Mouse (Mus musculus) B cell, adult 2 months (primary cell): ENCODE data around the gene Hmgcs1.
"Not testable (repeated sequence)": the region's sequence is repeated elsewhere in the genome, so short reads cannot be mapped to it uniquely, and the experiment has no call there.

Experiments used
- DNase-seq, 2 experiments: peaks; one replicate each; pipeline ENCODE4 v3.0.0; 2022

Hmgcs1 gene

DNA sequence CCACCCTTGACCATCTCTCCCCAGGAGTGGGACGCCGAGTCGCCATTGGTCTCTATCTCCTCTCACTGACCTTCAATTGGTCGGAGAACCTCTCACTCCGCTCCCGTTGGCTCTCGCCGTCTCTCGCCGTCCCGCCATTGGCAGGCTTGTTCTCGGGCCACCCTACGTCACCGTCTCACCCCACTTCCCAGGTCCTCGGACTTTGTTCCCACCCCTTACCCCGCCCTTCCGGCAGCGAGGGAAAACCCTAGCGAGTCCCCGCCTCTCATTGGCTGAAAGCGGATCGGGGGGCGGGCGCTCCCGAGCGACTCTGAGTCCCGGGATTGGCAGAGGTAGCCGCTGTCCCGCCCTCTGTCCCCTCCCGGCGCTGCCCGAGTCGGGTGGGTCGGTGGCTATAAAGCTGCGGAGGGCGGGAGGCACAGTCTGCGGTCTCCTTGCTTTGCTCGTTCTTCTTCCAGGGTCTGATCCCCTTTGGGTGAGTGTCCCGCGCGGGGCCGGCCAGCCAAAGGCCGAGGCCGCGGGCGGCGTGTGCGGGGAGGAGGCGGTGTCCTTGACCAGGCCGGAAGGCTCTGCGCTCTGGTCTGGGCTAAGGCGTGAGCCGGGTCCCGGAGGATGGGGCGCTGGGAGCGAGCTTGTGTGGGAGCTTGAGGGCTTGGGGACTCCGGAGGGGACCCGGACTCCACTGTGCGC lies at the start of gene Hmgcs1:
Gene Hmgcs1, plus strand, starts transcription at position 341 of the 690 bp plus-strand sequence.
- peak; percentile 96 to 97 for DNase-seq

DNA sequence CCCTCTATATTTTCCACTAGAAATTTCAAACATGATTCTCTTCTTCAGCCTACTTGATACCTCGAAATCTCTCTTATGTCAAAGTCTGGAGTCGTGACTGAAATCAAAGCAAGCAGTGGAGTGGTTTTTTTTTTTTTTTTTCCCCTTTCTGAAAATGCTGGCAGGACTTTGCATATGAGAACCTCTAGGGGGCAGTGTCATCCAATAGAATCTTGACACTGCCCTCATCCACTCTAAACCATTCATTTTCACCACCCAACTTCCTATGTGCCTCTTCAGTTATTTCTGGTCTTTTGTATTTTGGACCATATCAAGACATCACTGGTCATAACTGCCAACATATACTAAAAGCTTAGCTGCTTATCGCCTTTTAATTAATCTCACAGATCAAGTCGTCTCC lies 49.7 kb upstream of the Hmgcs1 start:
- peak; percentile 40 to 41 for DNase-seq

DNA sequence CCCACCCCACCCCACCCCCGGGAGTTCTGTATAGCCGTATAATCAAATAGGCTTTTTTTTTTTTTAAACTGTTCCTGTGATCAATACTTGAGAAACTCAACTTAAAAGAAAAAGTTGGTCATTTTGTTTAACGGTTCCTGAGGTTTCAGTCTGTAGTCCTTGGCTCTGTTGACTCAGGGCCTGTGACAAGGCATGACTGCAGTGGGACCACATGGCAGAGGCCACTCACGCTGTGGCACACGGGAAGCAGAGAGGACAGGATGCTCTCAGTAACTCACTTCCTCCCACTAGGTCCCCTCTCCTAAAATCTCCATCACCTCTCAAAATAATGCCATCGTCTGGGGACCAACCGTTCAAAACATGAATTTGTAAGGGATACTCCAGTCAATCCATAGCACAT lies 49.0 kb upstream of the Hmgcs1 start:
- no peak for DNase-seq

DNA sequence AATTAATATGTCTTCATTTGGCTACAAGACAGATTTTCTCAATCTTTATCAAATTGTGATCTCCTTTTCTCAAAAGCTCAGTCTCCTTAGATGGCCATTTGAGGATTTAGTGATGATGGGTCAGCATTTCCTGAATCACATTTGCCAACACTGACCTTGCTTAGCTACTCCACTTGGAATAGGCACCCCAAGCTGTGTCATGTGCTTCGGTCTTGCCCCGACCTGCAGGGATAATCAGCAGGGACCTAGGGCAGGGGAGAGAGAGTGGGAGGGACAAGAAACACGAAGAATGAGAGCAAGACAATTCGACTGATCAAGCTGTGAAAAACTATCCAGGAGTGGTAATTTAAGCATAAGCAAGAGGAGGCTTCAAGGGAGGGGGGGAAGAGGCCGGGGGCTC lies 45.4 kb upstream of the Hmgcs1 start:
- no peak for DNase-seq

DNA sequence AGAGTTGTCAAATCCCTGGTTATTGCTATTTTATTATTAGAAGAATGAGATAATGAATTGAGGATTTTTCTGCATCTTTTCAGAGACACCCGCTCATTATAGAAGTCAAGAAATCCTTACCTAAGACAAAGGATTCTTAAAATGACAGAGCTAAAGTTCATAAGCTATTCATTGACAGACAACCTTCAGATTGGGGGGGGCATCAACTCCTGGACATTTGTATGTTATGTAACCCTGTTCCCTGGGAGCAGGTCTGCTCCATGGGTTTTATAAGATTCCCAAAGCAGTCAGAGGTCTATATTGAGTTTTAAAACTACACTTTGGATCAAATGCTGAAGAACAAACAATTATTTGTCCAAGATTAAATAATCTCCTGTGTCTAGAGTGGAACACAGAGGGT lies 43.7 kb upstream of the Hmgcs1 start:
- DNase-seq = no peak

DNA sequence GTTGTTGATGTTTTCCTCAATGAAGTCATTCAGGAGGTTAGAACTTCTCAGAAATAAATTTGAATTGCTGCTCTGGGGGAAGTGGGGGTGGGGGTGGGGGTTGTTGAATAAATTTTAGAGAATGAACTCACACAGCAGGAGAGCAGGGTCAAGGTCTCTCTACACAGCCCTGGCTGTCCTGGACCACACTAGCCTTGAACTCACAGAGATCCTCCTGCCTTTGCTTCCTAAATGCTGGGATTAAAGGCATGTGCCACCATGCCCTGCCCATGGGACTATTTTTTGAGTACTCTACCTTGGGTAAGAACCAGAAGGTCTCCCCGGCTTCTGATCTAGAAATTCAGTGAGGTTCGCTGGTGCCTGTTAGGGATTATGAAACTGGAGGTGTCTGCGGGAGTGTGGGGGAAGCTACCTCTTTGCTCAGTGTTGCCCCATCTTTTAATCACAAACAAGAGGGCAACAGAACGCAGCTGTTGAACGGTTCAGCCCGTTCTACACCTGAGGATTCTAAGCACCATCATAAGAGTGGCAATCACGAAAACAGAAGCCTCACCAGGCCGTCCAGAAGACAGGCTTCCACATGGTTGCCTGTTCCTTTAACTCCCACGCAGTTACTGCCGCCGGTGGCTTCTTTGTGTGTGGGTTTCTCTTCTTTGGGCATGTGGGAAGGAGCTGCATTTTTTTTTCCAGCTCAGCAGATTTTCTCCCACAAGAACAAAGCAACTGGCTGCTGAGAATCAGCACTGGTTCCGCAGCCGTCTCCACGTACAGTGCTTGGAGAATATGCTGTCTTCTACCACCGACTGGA lies 41.1 kb upstream of the Hmgcs1 start:
- DNase-seq = no peak

DNA sequence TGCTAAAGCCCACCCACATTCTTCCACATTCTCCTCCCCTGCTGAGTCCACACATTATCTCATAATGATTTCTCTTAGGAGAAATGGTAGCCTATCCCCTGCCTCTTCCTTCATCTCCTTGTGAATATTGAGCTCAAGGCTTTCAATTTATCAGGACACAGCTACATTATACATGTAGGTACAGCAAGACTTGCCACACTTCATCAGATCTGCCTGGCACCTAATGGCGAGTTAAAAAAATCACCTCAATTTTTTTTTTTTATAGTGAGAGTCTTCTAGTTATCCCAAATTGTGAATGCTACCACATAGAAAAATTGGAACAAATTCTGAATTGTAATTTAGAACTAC lies 40.5 kb upstream of the Hmgcs1 start:
- DNase-seq = no peak

DNA sequence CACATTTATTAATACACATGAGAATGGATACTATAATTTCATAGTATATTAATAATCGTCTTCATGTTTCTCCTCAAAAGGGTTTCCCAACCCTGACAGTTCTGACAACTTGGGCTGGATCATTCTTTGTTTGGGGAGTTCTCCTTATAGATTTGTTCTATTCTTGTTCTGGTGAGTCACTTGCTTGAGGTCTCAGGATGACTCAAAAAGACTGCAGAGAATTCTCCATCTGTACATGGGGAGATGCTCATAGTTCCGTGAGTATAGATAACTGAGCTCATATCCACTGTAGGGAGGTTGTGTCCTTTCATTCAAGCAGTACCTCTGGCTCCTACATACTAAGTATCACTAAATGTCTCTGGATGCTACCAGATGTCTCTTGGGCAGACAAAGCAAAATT lies 35.4 kb upstream of the Hmgcs1 start:
- DNase-seq = no peak

DNA sequence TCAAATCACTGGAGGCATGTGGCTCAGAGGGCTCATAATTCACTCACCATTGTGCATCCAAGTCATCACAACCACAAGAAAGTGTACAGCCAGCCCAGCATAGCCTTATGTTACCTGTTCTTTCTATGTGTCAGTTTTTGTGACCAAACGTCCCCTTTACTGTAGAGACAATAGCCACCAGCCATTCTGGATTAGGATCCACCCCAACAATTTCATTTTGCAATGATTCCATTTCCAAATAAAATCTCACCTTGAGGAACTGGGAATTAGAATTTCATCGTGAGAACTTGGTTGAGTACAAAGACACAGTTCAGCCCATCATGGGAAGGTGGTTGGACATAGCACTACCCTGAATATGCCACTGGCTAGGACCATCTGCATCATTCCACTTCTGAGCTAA lies 33.9 kb upstream of the Hmgcs1 start:
- no peak for DNase-seq

DNA sequence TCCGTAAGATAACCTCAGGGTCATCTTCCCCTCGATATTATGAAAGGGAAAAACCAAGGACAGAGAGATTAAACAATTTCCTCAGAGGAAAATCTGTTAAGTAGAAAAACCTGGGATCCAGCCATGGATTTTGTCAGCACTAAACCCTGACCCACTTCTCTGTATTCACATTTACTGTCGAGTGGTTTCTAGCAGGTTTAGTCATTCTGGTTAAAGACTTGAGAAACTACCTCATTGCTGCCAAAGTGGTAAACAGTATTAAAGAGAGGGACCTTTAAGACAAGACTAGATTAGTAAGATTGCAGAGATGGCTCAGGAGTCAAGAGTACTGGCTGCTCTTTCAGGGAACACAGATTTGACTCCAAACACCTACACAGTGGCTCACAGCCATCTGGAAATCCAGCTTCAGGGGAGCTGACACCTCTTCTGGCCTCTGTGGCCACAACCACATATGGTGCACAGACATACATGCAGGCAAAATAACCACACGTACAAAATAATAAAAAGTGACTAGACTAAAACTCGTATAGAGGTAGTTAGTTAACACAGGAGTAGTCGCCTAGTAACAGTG lies 33.2 kb upstream of the Hmgcs1 start:
- no peak for DNase-seq

DNA sequence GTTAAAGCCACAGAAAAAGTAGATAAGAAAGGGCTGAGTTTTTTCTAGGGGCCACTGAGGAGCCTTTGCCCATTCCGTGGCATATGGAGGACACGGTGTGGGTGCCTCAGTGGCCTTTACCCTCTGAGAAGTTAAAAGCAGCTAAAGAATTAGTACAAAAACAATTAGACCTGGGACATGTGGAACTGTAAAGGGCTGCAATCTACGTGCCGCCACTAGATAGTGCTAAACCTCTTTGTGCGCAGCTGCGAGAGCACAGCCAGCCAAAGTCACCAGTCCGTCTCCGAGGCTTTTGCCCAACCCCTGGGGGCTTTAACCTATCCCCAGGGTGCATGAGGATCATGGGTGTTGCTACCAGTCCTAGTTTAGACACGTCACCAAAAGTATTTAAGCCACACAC lies 28.8 kb upstream of the Hmgcs1 start:
- not testable (repeated sequence) for DNase-seq

DNA sequence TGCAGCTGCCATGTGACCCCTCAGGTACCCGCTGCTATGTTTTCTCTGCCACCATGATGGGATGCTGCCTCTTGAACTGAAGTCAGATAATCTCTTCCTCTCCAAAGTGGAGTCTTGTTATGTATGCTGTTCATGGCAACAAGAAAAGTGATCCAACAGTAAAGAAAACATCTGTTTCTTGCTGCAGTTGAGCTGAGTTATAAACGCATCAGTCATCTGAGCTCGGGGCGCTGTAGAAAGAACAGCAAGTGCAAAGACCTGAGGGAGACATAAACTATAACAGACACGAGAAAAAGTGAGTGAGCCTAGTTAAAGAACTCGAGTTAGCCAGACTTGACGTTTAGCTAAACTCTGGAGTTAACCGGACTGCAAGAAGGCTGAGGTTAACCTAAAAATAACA lies 11.4 kb upstream of the Hmgcs1 start:
- no peak for DNase-seq

DNA sequence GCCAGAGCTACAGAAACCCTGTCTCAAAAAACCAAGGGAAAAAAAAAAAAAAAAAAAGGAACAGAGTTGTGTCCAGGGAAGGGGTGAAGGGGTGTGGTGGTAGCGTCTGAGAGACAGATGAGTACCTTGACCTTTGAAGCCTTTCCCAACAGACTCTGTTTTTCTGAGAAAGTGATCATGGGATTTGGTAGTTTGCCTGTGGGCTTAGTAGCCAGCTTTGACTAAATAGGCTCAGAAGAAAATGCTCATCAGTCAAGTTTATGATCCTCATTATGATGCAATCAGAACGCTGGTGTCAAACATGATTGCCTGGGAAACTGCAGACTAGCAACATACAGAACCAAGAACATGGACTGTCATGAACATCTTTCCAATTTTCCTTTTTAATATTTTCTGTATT lies 10.5 kb upstream of the Hmgcs1 start:
- no peak for DNase-seq

DNA sequence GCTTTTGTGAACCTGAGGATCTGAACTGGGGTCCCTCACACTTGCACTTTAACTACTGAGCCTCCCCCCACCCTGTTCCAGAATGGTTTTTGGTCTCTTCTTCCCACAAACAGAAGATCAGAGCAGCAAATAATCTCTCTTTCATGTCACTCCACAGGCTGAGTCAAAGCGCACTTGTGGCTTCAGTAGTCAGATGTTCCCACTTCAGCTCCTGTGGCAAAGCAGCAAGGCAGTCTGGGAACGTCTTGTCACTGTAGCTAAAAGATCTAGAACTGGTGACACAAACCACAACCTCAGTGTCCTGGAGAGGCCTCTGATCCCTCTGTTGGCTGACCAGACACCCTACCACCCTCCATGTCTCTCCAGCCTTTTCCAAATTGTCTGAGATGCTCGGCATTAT lies 9.0 kb upstream of the Hmgcs1 start:
- DNase-seq = no peak

DNA sequence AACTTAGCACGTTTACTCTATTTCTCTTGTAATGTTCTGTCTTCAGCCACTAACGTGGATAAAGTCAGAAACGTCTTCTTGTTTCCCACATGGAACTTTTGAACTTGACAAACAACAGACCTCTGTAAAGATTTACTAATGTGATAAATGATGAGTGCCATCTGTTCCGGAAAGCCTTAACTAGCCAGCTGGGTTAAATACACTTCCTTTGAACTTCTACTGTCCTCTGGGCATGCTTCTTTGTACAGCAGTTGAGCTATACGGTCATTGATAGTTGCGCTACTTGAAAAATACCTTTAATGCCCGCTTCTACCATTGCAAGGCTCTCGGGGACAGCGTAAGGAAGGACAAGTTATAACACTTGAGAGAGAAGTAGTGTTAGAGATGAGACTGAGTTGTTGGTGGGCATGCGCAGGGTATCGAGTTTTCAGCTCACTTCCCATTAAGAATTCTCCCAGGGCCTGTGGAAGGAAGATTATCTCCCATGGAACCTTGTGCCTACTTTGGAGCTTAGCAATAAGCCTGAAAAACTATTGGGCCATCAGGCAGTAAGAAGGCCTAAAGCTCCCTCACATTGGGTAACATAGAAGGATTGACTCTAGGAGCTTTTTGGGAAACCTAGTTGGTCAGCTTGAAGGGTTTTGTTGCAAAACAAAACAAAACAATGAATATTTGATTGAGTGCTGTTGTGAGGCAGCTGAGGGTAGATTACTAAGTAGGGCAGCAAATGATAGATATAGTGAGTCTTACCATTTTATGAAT lies 5.6 kb upstream of the Hmgcs1 start:
- DNase-seq = no peak

DNA sequence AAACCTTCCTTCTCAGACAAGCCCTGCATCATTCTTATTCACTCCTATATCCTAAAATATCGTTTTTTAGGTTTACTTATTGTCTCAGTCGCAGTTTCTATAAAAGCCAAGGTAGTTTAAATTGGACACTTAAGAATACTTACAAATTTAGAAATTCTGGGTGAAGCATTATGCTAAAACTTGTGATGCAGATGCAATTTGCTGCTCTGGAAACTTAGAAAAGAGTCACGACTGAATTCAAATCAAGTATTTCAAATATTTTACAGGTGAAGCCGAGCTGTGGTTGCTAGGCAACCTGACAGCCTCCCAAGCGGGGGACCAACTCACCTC lies 505 bp upstream of the Hmgcs1 start:
- DNase-seq = no peak

DNA sequence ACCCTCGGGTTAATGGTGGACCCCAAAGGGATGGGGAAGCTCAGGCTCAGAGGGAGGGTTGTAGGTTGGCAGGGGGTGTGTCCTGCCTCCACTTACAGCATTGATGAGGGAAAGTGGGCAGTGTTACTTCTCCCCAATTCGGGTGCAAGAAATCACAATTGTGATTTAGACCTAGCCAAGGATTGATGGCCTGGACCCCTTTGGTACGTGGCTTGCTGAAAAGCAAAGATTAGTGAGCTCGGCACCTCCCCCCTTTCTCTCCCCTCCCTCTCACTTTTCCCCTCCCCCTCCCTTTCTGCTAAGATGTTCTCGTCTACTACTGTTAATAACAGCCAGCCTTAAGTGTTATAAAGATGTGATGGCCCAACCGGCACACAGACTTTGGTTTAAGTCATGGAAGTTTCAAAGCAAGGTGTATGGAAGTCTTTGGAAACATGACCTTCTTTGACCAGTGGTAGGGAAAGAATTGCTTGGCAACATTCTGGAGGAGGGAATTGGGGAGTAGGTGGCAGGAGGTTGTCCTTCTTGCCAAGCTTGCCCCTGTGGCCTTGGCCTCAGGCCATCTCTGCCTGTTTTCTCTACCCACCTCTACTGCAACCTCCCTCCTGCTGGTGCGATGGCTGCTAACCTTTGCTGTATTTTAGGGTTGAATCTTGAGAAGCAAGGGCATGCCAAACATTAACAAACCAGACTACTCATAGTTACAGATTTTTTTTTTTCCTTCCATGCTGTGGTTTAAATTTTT lies 869 bp downstream of the Hmgcs1 start:
- no peak for DNase-seq

DNA sequence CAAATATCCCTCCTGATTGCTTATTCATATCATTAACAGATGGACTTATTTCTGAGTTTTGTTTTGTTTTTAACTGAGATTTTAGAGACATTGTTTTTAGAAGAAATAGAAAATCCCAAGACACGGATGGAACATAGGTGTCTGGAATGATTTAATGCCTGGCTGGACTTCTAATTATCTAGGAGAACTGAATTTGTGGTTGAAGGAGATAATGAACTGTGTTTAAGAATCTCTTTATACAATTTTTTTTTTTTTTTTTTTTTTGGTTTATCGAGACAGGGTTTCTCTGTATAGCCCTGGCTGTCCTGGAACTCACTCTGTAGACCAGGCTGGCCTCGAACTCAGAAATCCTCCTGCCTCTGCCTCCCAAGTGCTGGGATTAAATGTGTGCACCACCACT lies 1.8 kb downstream of the Hmgcs1 start:
- not testable (repeated sequence) for DNase-seq

DNA sequence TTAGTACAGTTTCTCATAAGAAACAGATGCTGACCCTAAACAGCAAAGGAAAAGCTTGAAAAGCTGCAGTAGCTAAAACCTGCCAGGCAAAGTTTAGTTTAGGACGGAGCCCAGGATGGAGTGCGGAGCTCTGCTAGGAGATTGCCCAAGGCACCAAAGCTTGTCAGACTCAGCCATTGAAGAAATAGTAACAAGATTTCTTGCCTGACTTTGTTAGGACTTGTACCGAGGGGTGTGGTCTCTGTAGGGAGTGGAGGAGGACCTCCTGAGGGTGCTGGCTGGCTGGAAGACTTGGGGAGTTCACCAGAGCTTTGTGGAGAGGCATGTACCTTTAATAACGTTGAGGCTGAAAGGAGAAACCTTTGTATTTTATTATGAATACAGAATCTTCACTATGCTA lies 5.5 kb downstream of the Hmgcs1 start:
- no peak for DNase-seq

DNA sequence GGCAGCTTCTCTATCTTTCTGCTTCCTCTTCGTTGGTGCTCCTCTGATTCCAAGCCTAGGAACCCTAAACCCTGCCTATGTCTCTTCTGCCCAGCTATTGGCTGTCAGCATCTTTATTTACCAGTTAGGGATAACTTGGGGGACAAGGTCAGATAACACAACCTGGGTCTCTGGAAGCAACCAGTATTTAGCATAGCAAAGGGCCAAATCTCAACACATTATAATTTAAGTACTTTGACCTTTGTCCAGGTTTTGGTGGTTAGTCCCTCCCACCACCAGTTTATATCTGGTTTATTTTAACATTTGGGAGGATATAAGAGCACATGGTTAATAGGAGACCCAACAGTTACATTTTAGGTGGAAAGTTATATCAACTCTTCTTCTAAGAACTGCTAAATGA lies 6.3 kb downstream of the Hmgcs1 start:
- DNase-seq = no peak

DNA sequence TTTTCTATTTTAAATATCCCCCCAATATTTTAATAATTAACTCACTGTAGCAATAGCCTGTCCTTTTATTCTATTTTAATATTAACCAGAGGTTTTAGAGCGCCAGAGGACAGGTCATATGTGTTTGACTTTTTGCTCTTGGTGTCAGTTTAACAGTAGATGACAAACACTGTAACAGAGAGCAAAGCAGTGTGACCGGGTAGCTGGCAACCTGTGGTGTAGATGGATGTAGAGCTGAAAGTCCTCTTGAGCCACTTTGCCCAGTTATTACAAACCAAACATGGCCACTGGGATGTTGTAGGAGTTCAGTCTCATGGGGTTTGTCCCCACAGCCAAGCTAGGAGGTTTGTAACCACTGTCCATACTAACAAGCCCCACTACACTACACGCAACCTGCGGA lies 8.3 kb downstream of the Hmgcs1 start:
- no peak for DNase-seq

DNA sequence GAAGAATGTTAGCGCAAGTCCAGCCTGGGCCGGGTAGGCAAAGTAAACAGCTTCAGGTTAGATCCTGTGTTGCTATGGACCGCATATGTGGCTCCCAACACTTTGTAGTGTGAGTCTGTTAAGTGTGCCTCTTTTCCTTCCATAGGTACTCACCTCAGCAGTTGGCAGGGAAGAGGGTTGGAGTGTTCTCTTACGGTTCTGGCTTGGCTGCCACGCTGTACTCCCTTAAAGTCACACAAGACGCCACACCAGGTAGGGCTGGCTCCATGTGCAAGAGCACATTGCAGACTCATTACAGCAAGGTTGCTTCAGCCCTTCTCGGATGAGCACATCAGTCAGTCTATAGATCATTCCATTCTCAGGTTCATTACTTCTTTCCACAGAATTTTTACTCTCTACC lies 14.1 kb downstream of the Hmgcs1 start:
- no peak for DNase-seq

DNA sequence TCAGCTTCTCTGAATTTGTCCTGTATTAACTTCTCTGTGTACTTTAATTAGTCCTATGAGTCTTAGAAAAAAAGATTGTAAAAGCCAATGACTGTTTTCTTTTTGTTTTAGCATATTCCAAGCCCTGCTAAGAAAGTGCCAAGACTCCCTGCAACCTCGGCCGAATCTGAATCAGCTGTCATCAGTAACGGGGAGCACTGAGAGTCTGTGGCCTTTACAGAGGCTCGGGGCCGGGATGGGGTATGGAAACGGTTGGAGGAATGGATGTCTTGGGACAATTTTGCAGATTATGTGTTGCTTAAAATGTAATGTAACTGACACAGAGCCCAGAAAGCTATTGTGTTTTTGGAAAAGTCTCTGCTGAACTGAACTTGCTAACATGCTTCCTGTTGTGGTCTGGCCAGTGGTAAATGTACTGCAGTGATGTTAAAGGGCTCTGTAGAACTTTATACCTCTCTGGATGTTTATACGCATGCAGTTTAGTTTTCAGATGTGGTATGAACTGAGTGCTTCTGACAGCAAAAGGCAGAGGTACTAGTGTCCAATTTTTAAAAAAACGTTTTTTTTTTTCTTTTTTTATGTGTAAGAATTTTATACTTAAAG lies 16.2 kb downstream of the Hmgcs1 start:
- not testable (repeated sequence) for DNase-seq
